Comparison of ENCODE assay signal across 8 mouse cellular contexts in the genomic region with DNA sequence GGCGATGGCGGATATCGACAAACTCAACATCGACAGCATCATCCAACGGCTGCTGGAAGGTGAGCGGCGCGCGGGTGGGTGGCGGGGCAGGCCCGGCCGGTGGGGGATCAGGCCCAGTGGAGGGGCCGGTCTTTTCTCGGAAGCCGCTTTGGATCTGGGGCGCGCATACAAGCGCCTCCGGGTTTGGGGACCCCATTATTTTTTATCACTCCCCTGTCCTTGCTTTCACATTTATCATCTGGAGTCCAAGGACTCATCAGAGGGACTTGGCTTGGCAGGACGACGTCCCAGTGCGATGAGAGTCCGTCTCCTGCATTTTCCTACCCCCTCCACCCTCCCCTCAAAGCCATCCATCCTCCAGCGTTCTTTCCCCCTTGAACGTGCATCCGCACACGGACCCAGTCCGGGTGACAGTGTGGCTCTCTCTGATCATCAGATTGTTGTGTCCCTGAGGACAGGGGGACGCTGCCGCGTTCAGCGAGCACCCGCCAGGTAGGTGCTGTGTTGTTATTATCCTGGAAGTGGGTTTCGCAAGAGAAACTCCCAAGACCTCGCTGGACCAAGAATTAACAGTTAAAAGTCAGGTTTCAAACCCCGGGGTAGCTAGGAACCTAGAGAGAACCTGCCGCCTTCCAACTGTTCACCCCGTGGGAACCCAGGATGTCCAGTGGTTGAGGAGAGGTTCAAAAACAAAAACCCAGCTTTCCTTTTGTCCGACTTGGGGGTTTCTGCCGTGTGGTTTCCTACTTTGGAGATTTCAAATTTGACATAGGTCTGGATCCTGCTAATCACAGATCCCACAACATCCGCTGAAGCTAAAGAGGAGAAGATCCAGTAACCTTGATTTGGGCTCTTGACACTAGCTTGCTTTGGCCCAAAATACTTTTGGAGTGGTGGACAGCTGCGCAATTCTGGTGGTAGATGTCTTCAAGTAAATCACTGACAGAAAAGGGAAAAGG. TPM values are rescaled to one million over a fixed set of nuclear protein-coding genes. Genes with fewer than 3 reads are reported as not detected.
DNase-seq lines count a peak whose midpoint lies in the region; ATAC-seq and TF ChIP-seq lines count a peak whose summit lies in the region.

No protein-coding gene starts in this region.

- H3K79me2 ChIP-seq in macrophage (ENCODE audit: inconsistent target), result peaks cover 55% of the 10 kb centered on the region

- peaks cover 47% of the 10 kb centered on the region for H3K36me3 ChIP-seq in forebrain, embryonic 10.5 days (replicated peaks)
- H3K36me3 ChIP-seq in kidney, postnatal 0 days (ENCODE audit: insufficient read depth, low read length), result 0 out of 2 replicates have a peak, but pooled peaks cover 3% of the 10 kb centered on the region
- 0 out of 2 replicates have a peak, but pooled peaks cover 1% of the 10 kb centered on the region for H3K36me3 ChIP-seq in macrophage (ENCODE audit: inconsistent target)

- DNase-seq in cerebellum, postnatal 14 days, result peak; percentile 57 to 60
- DNase-seq in cerebellum, adult 11-12 months, result no peak
- peak; percentile 40 for DNase-seq in CD4-positive, CD25-positive, alpha-beta regulatory T cell, adult 2 months (ENCODE audit: low read depth, low spot score)
- no peak for DNase-seq in forebrain, embryonic 10.5 days (ENCODE audit: extremely low spot score, low spot score)
- DNase-seq in kidney, postnatal 0 days (ENCODE audit: low spot score), result peak; percentile 33
- peak; percentile 32 for DNase-seq in thymus, postnatal 0 days (ENCODE audit: low spot score)
- no peak for DNase-seq in frontal cortex, postnatal 36 days (ENCODE audit: low spot score in 2 of 2)

- peak overlapping the region; percentile 93 for H3K9ac ChIP-seq in kidney, postnatal 0 days (ENCODE audit: low read depth, low read length)

- peak overlapping the region; percentile 84 for H3K4me3 ChIP-seq in forebrain, embryonic 10.5 days
- H3K4me3 ChIP-seq in kidney, postnatal 0 days (replicated peaks; ENCODE audit: low read depth, low read length), result peak overlapping the region; percentile 95
- H3K4me3 ChIP-seq in macrophage (ENCODE audit: inconsistent target), result peak overlapping the region; percentile 96

- H3K4me1 ChIP-seq in forebrain, embryonic 10.5 days, result peaks cover 73% of the 10 kb centered on the region
- H3K4me1 ChIP-seq in kidney, postnatal 0 days (replicated peaks; ENCODE audit: insufficient read depth, low read length), result peaks cover 18% of the 10 kb centered on the region

- WGBS in forebrain, embryonic 10.5 days, result 3% methylated on average over 39 of the region's 42 CpGs
- WGBS in kidney, postnatal 0 days, result under 1% methylated on average over 42 of the region's 42 CpGs
- WGBS in macrophage (ENCODE audit: missing documents), result under 1% methylated on average over 38 of the region's 42 CpGs

- TF ChIP-seq CTCF in kidney, postnatal 0 days (IDR thresholded peaks at IDR 0.05; ENCODE audit: low read depth), result no peak

- peak overlapping the region; percentile 74 for H3K4me2 ChIP-seq in kidney, postnatal 0 days (ENCODE audit: low read length)

- no peaks in the 10 kb centered on the region for H3K9me3 ChIP-seq in forebrain, embryonic 10.5 days
- no peaks in the 10 kb centered on the region for H3K9me3 ChIP-seq in kidney, postnatal 0 days (replicated peaks; ENCODE audit: low read length)

- no peak for ATAC-seq in kidney, postnatal 0 days (replicated peaks; ENCODE audit: low FRiP score, low read depth)

- H3K27ac ChIP-seq in forebrain, embryonic 10.5 days, result peak overlapping the region; percentile 97
- H3K27ac ChIP-seq in kidney, postnatal 0 days, result peak overlapping the region; percentile 76
- peak overlapping the region; percentile 79 for H3K27ac ChIP-seq in macrophage

- peaks cover 22% of the 10 kb centered on the region for H3K27me3 ChIP-seq in forebrain, embryonic 10.5 days (ENCODE audit: poor library complexity, severe bottlenecking)
- no peaks in the 10 kb centered on the region for H3K27me3 ChIP-seq in kidney, postnatal 0 days (ENCODE audit: insufficient read depth, low read length)

RNA-seq across cellular contexts. Expression of a gene that starts 0.8 kb away (rescaled TPM):
- polyA plus RNA-seq in forebrain, embryonic 10.5 days (2016; fragmentation: Nextera tagmentation; extraction: Ambion mirVana), result 337 and 341 TPM in 2 replicates
- 203 and 220 TPM in 2 replicates for polyA plus RNA-seq in kidney, postnatal 0 days (2015; fragmentation: Nextera tagmentation; extraction: Ambion mirVana)
- total RNA-seq in macrophage (2018; cell fraction: chromatin; rRNA removed), result 100 to 1,000 TPM in 18 of 26 experiments, 10 to 100 TPM in 8; 71.5 to 258 (median 130) TPM
- total RNA-seq in macrophage (2018; cell fraction: cytosol; rRNA removed), result 100 to 1,000 TPM; 137 to 308 (median 183) TPM
- total RNA-seq in macrophage (2018; cell fraction: nucleus; rRNA removed), result 100 to 1,000 TPM in 21 of 26 experiments, 10 to 100 TPM in 5; 68.9 to 254 (median 125) TPM
- 236 to 261 TPM (median 239 TPM) in 3 replicates for polyA plus RNA-seq in macrophage (2018)
- polyA plus RNA-seq in thymus, postnatal 0 days (2015; fragmentation: Nextera tagmentation; extraction: Ambion mirVana), result 321 and 340 TPM in 2 replicates

RNA-seq across cellular contexts. Expression of a gene that starts 18.2 kb away (rescaled TPM):
- not detected in 2 replicates for polyA plus RNA-seq in forebrain, embryonic 10.5 days (2016; fragmentation: Nextera tagmentation; extraction: Ambion mirVana)
- not detected in 2 replicates for polyA plus RNA-seq in kidney, postnatal 0 days (2015; fragmentation: Nextera tagmentation; extraction: Ambion mirVana)
- total RNA-seq in macrophage (2018; cell fraction: chromatin; rRNA removed), result 1 to 10 TPM in 25 of 26 experiments, under 1 TPM in 1; 0.77 to 8.8 (median 4.1) TPM
- total RNA-seq in macrophage (2018; cell fraction: cytosol; rRNA removed), result 1 to 10 TPM in 1 of 26 experiments, under 1 TPM in 24, not detected in 1; 0.12 to 1.1 (median 0.41) TPM
- total RNA-seq in macrophage (2018; cell fraction: nucleus; rRNA removed), result 1 to 10 TPM in 21 of 26 experiments, under 1 TPM in 5; 0.22 to 6.2 (median 1.6) TPM
- polyA plus RNA-seq in macrophage (2018), result 0.25 to 1.1 TPM (median 0.70 TPM) in 3 replicates
- polyA plus RNA-seq in thymus, postnatal 0 days (2015; fragmentation: Nextera tagmentation; extraction: Ambion mirVana), result 0.33 and 0.40 TPM in 2 replicates

RNA-seq across cellular contexts. Expression of a gene that starts 47.8 kb away (rescaled TPM):
- polyA plus RNA-seq in forebrain, embryonic 10.5 days (2016; fragmentation: Nextera tagmentation; extraction: Ambion mirVana), result 13.7 and 14.7 TPM in 2 replicates
- polyA plus RNA-seq in kidney, postnatal 0 days (2015; fragmentation: Nextera tagmentation; extraction: Ambion mirVana), result 12.2 and 13.5 TPM in 2 replicates
- total RNA-seq in macrophage (2018; cell fraction: chromatin; rRNA removed), result 10 to 100 TPM; 16.3 to 61.0 (median 24.0) TPM
- total RNA-seq in macrophage (2018; cell fraction: cytosol; rRNA removed), result 100 to 1,000 TPM; 107 to 160 (median 134) TPM
- 100 to 1,000 TPM in 2 of 26 experiments, 10 to 100 TPM in 24; 35.1 to 113 (median 87.7) TPM for total RNA-seq in macrophage (2018; cell fraction: nucleus; rRNA removed)
- polyA plus RNA-seq in macrophage (2018), result 89.5 to 146 TPM (median 116 TPM) in 3 replicates
- polyA plus RNA-seq in thymus, postnatal 0 days (2015; fragmentation: Nextera tagmentation; extraction: Ambion mirVana), result 22.3 and 24.6 TPM in 2 replicates

RNA-seq across cellular contexts. Expression of a gene that starts 58.1 kb away (rescaled TPM):
- not detected in 2 replicates for polyA plus RNA-seq in forebrain, embryonic 10.5 days (2016; fragmentation: Nextera tagmentation; extraction: Ambion mirVana)
- 0.80 and 1.4 TPM in 2 replicates for polyA plus RNA-seq in kidney, postnatal 0 days (2015; fragmentation: Nextera tagmentation; extraction: Ambion mirVana)
- not detected for total RNA-seq in macrophage (2018; cell fraction: chromatin; rRNA removed)
- under 1 TPM in 5 of 26 experiments, not detected in 21; 0.33 to 0.69 (median 0.54) TPM for total RNA-seq in macrophage (2018; cell fraction: cytosol; rRNA removed)
- not detected for total RNA-seq in macrophage (2018; cell fraction: nucleus; rRNA removed)
- polyA plus RNA-seq in macrophage (2018), result 1.5 TPM in 1 of 3 replicates, not detected in the others
- 1.3 and 1.7 TPM in 2 replicates for polyA plus RNA-seq in thymus, postnatal 0 days (2015; fragmentation: Nextera tagmentation; extraction: Ambion mirVana)

Comparison
In these comparisons a context has a peak if more than half of its experiments do, and no peak if none do; other contexts are left out.
1. DNase-seq: peak in cerebellum, postnatal 14 days (2 of 2), CD4-positive, CD25-positive, alpha-beta regulatory T cell, adult 2 months (single experiment), kidney, postnatal 0 days (single experiment) and thymus, postnatal 0 days (single experiment); none in cerebellum, adult 11-12 months (single experiment), forebrain, embryonic 10.5 days (single experiment) and frontal cortex, postnatal 36 days (0 of 2).
2. Peak in every context shown above with its lines, with median percentiles within 50 percentile points of each other: H3K27ac ChIP-seq and H3K4me3 ChIP-seq.